Mouse (Mus musculus) kidney, postnatal 0 days (tissue): ENCODE data around the gene Gas2l1. TPM values are rescaled to one million over a fixed set of nuclear protein-coding genes. Genes with fewer than 3 reads are reported as not detected.

Experiments
- ATAC-seq: fragments of 200-750 bp; cut with Nextera tagmentation; replicated peaks from 2 replicates; pipeline ENCODE4 v1.8.0; 2017; ENCODE audit warnings: low read depth, moderate number of reproducible peaks, moderate TSS enrichment, moderate library complexity; ENCODE audit not compliant: low FRiP score
- DNase-seq: peaks from one replicate; pipeline ENCODE4 v3.0.0-alpha.2; 2016; ENCODE audit warnings: low spot score
- H3K27ac ChIP-seq: fragments of 300-500 bp; sonication (generic); 2 replicates; pipeline ENCODE4 v1.5.1; 2014; ENCODE audit warnings: mild to moderate bottlenecking
- H3K27me3 ChIP-seq: fragments of 300-500 bp; sonication (generic); 2 replicates; pipeline ENCODE4 v1.6.1; 2014; ENCODE audit warnings: low read length, mixed read lengths; ENCODE audit not compliant: insufficient read depth
- H3K36me3 ChIP-seq: fragments of 300-500 bp; sonication (generic); 2 replicates; pipeline ENCODE4 v1.6.1; 2014; ENCODE audit warnings: low read length, mixed read lengths; ENCODE audit not compliant: insufficient read depth
- H3K4me1 ChIP-seq: fragments of 300-500 bp; sonication (generic); replicated peaks from 2 replicates; pipeline ENCODE4 v1.6.1; 2014; ENCODE audit warnings: antibody characterized with exemption, low read length, mixed read lengths; ENCODE audit not compliant: insufficient read depth
- H3K4me2 ChIP-seq: fragments of 300-500 bp; sonication (generic); 2 replicates; pipeline ENCODE4 v1.6.1; 2014; ENCODE audit warnings: mild to moderate bottlenecking, low read length, moderate library complexity, mixed read lengths
- H3K4me3 ChIP-seq: fragments of 300-500 bp; sonication (generic); replicated peaks from 2 replicates; pipeline ENCODE4 v1.5.1; 2014; ENCODE audit warnings: low read depth, low read length
- H3K9ac ChIP-seq: fragments of 300-500 bp; sonication (generic); 2 replicates; pipeline ENCODE4 v1.6.1; 2014; ENCODE audit warnings: low read depth, low read length
- H3K9me3 ChIP-seq: fragments of 300-500 bp; sonication (generic); replicated peaks from 2 replicates; pipeline ENCODE4 v1.6.1; 2016; ENCODE audit warnings: low read length, inconsistent platforms, mixed read lengths
- CTCF ChIP-seq: IDR thresholded peaks from 2 replicates; pipeline ENCODE4 v1.5.1; 2016; ENCODE audit warnings: antibody characterized with exemption, low read depth, mild to moderate bottlenecking, moderate library complexity
- WGBS: fragments of 180-500 bp; shearing (Covaris S2); extraction: QIAGEN DNeasy Blood & Tissue Kit; methylation state at CpG from one replicate; pipeline ENCODE4 v1.1.7; 2014; 5-methylcytosine and 5-hydroxymethylcytosine counted together
- polyA plus RNA-seq: library from polyadenylated mRNA; unstranded; fragments of >200 nt; fragmentation: Nextera tagmentation; extraction: Ambion mirVana; gene quantifications from 2 replicates; pipeline ENCODE4 v1.2.1, GENCODE M21; 2015

Gas2l1 gene
- polyA plus RNA-seq, 1 experiment from 2014 or later: 30.3 TPM

- no peaks in the 10 kb centered on the region for H3K9me3 ChIP-seq
- no peak overlapping the region for H3K4me2 ChIP-seq
- no peak overlapping the region for H3K4me3 ChIP-seq
- H3K9ac ChIP-seq: no peak overlapping the region
- ATAC-seq (no peak), DNase-seq (no peak)
- H3K27ac ChIP-seq: no peak overlapping the region
- peaks cover 1% of the 10 kb centered on the region; the same call in 1 of the 2 replicates for H3K4me1 ChIP-seq
- no peak for TF ChIP-seq CTCF
- no peaks in the 10 kb centered on the region for H3K27me3 ChIP-seq
- H3K36me3 ChIP-seq: no peaks in the 10 kb centered on the region
- WGBS: 75% methylated on average over 10 of the region's 10 CpGs
Measured at GRCm38 (mm10) chr11:5052200-5052854, 12.8 kb downstream of the Gas2l1 start.

- Histone ChIP-seq H3K4me3 (no peak overlapping the region), H3K9ac (no peak overlapping the region), H3K9me3 (no peaks in the 10 kb centered on the region), H3K27me3 (no peaks in the 10 kb centered on the region), H3K4me2 (no peak overlapping the region), H3K36me3 (no peaks in the 10 kb centered on the region), H3K27ac (no peak overlapping the region), H3K4me1 (no peaks in the 10 kb centered on the region)
- no peak for TF ChIP-seq CTCF
- no peak for ATAC-seq
- DNase-seq: no peak
- 69% methylated on average over 10 of the region's 10 CpGs for WGBS
Measured at GRCm38 (mm10) chr11:5051629-5052028, 13.5 kb downstream of the Gas2l1 start.

- Histone ChIP-seq H3K9ac (no peak overlapping the region), H3K4me2 (no peak overlapping the region), H3K27ac (no peak overlapping the region), H3K4me1 (no peaks in the 10 kb centered on the region), H3K9me3 (no peaks in the 10 kb centered on the region), H3K4me3 (no peak overlapping the region), H3K27me3 (no peaks in the 10 kb centered on the region), H3K36me3 (0 out of 2 replicates have a peak, but pooled peaks cover 3% of the 10 kb centered on the region)
- ATAC-seq (no peak), DNase-seq (no peak)
- 43% methylated on average over 12 of the region's 12 CpGs for WGBS
- no peak for TF ChIP-seq CTCF
Measured at GRCm38 (mm10) chr11:5046321-5046926, 18.7 kb downstream of the Gas2l1 start.

- DNase-seq: no peak
Measured at GRCm38 (mm10) chr11:5042645-5043381, 22.3 kb downstream of the Gas2l1 start.

GRCm38 (mm10) chr11:5041144-5041780 lies 23.9 kb downstream of the Gas2l1 start:
- DNase-seq (no peak), ATAC-seq (no peak)
- WGBS: 42% methylated on average over 18 of the region's 18 CpGs
- Histone ChIP-seq H3K4me3 (no peak overlapping the region), H3K9ac (no peak overlapping the region), H3K4me2 (no peak overlapping the region), H3K27me3 (no peaks in the 10 kb centered on the region), H3K4me1 (peaks cover 3% of the 10 kb centered on the region; the same call in 1 of the 2 replicates), H3K27ac (no peak overlapping the region), H3K36me3 (peaks cover 39% of the 10 kb centered on the region), H3K9me3 (no peaks in the 10 kb centered on the region)
- TF ChIP-seq CTCF: no peak

More at GRCm38 (mm10) chr11:5042645-5043381, 22.3 kb downstream of the Gas2l1 start:
- Histone ChIP-seq H3K4me2 (no peak overlapping the region), H3K9ac (no peak overlapping the region), H3K4me1 (peaks cover 3% of the 10 kb centered on the region; the same call in 1 of the 2 replicates), H3K27ac (no peak overlapping the region), H3K36me3 (peaks cover 24% of the 10 kb centered on the region), H3K9me3 (no peaks in the 10 kb centered on the region), H3K27me3 (no peaks in the 10 kb centered on the region), H3K4me3 (no peak overlapping the region)
- 84% methylated on average over 8 of the region's 8 CpGs for WGBS
- peak; percentile 5; the same call in 1 of the 2 replicates for TF ChIP-seq CTCF
- no peak for ATAC-seq

- WGBS: 92% methylated on average over 5 of the region's 5 CpGs
- Histone ChIP-seq H3K4me1 (peaks cover 3% of the 10 kb centered on the region; the same call in 1 of the 2 replicates), H3K9me3 (no peaks in the 10 kb centered on the region), H3K4me3 (no peak overlapping the region), H3K4me2 (no peak overlapping the region), H3K27ac (no peak overlapping the region), H3K36me3 (peaks cover 39% of the 10 kb centered on the region), H3K9ac (no peak overlapping the region), H3K27me3 (no peaks in the 10 kb centered on the region)
- peak; percentile 14; the same call in 1 of the 2 replicates for ATAC-seq
- DNase-seq: no peak
- TF ChIP-seq CTCF: no peak
Measured at GRCm38 (mm10) chr11:5040585-5040984, 24.5 kb downstream of the Gas2l1 start.
